Mouse (Mus musculus): ENCODE measurements at regions not wholly inside any gene's neighbourhood (a gene's known extent, or its start where the extent isn't known, plus 50 kb on each side); places are given as distances from the start of the nearest gene placed in this dataset.

GRCm38 (mm10) chr13:37704475-37704874 is 73.7 kb upstream of the Rreb1 start:
- TF ChIP-seq CTCF (IDR thresholded peaks at IDR 0.05; ENCODE audit: borderline replicate concordance, insufficient read depth, low read length) (no peak), POLR2A (IDR thresholded peaks at IDR 0.05; ENCODE audit: low read depth, low read length) (no peak)
- Histone ChIP-seq H3K27ac (ENCODE audit: insufficient read depth, low read length) (no peak overlapping the region), H3K4me3 (ENCODE audit: insufficient read depth, low read length) (no peak overlapping the region), H3K4me1 (ENCODE audit: control insufficient read depth, insufficient read depth, low read length) (no peaks in the 10 kb centered on the region)

GRCm38 (mm10) chr13:37705482-37705881 is 72.7 kb upstream of the Rreb1 start:
- no peaks in the 10 kb centered on the region for H3K4me1 ChIP-seq (ENCODE audit: control insufficient read depth, insufficient read depth, low read length)
- no peak overlapping the region for H3K4me3 ChIP-seq (ENCODE audit: insufficient read depth, low read length)
- no peak overlapping the region for H3K27ac ChIP-seq (ENCODE audit: insufficient read depth, low read length)
- TF ChIP-seq POLR2A (IDR thresholded peaks at IDR 0.05; ENCODE audit: low read depth, low read length) (no peak), CTCF (IDR thresholded peaks at IDR 0.05; ENCODE audit: borderline replicate concordance, insufficient read depth, low read length) (no peak)

- H3K27ac ChIP-seq (ENCODE audit: insufficient read depth, low read length), result no peak overlapping the region
- H3K4me3 ChIP-seq (ENCODE audit: insufficient read depth, low read length), result no peak overlapping the region
- no peaks in the 10 kb centered on the region for H3K4me1 ChIP-seq (ENCODE audit: control insufficient read depth, insufficient read depth, low read length)
- TF ChIP-seq POLR2A (IDR thresholded peaks at IDR 0.05; ENCODE audit: low read depth, low read length), result no peak
- TF ChIP-seq CTCF (IDR thresholded peaks at IDR 0.05; ENCODE audit: borderline replicate concordance, insufficient read depth, low read length), result no peak
Observed at GRCm38 (mm10) chr13:37710913-37711312, 67.3 kb upstream of the Rreb1 start.

GRCm38 (mm10) chr13:37712908-37713496 is 65.2 kb upstream of the Rreb1 start:
- TF ChIP-seq CTCF (IDR thresholded peaks at IDR 0.05; ENCODE audit: borderline replicate concordance, insufficient read depth, low read length), result no peak
- TF ChIP-seq POLR2A (IDR thresholded peaks at IDR 0.05; ENCODE audit: low read depth, low read length), result no peak
- Histone ChIP-seq H3K4me1 (ENCODE audit: control insufficient read depth, insufficient read depth, low read length) (no peaks in the 10 kb centered on the region), H3K27ac (ENCODE audit: insufficient read depth, low read length) (no peak overlapping the region), H3K4me3 (ENCODE audit: insufficient read depth, low read length) (no peak overlapping the region)

- no peak overlapping the region for H3K27ac ChIP-seq (ENCODE audit: insufficient read depth, low read length)
- TF ChIP-seq CTCF (IDR thresholded peaks at IDR 0.05; ENCODE audit: borderline replicate concordance, insufficient read depth, low read length) (no peak), POLR2A (IDR thresholded peaks at IDR 0.05; ENCODE audit: low read depth, low read length) (no peak)
- no peak overlapping the region for H3K4me3 ChIP-seq (ENCODE audit: insufficient read depth, low read length)
- no peaks in the 10 kb centered on the region for H3K4me1 ChIP-seq (ENCODE audit: control insufficient read depth, insufficient read depth, low read length)
Observed at GRCm38 (mm10) chr13:37715058-37715712, 63.0 kb upstream of the Rreb1 start.

- H3K4me3 ChIP-seq (ENCODE audit: insufficient read depth, low read length), result no peak overlapping the region
Observed at GRCm38 (mm10) chr13:37715770-37716693, 62.2 kb upstream of the Rreb1 start.

GRCm38 (mm10) chr13:37717793-37718192 is 60.4 kb upstream of the Rreb1 start:
- Histone ChIP-seq H3K4me1 (ENCODE audit: control insufficient read depth, insufficient read depth, low read length) (no peaks in the 10 kb centered on the region), H3K27ac (ENCODE audit: insufficient read depth, low read length) (no peak overlapping the region), H3K4me3 (ENCODE audit: insufficient read depth, low read length) (no peak overlapping the region)
- TF ChIP-seq POLR2A (IDR thresholded peaks at IDR 0.05; ENCODE audit: low read depth, low read length) (no peak), CTCF (IDR thresholded peaks at IDR 0.05; ENCODE audit: borderline replicate concordance, insufficient read depth, low read length) (no peak)

More at GRCm38 (mm10) chr13:37715770-37716693, 62.2 kb upstream of the Rreb1 start:
- Histone ChIP-seq H3K4me1 (ENCODE audit: control insufficient read depth, insufficient read depth, low read length) (no peaks in the 10 kb centered on the region), H3K27ac (ENCODE audit: insufficient read depth, low read length) (no peak overlapping the region)
- TF ChIP-seq POLR2A (IDR thresholded peaks at IDR 0.05; ENCODE audit: low read depth, low read length), result no peak
- no peak for TF ChIP-seq CTCF (IDR thresholded peaks at IDR 0.05; ENCODE audit: borderline replicate concordance, insufficient read depth, low read length)

GRCm38 (mm10) chr13:37718364-37718763 is 59.8 kb upstream of the Rreb1 start:
- TF ChIP-seq CTCF (IDR thresholded peaks at IDR 0.05; ENCODE audit: borderline replicate concordance, insufficient read depth, low read length) (no peak), POLR2A (IDR thresholded peaks at IDR 0.05; ENCODE audit: low read depth, low read length) (no peak)
- no peak overlapping the region for H3K27ac ChIP-seq (ENCODE audit: insufficient read depth, low read length)
- no peak overlapping the region for H3K4me3 ChIP-seq (ENCODE audit: insufficient read depth, low read length)
- no peaks in the 10 kb centered on the region for H3K4me1 ChIP-seq (ENCODE audit: control insufficient read depth, insufficient read depth, low read length)

All from embryonic fibroblast, embryonic 13.5 days (primary cell).